Mouse (Mus musculus): ENCODE data around the gene C87977.
"Not testable (repeated sequence)": the region's sequence is repeated elsewhere in the genome, so short reads cannot be mapped to it uniquely, and the experiment has no call there.

The C87977 gene

DNA sequence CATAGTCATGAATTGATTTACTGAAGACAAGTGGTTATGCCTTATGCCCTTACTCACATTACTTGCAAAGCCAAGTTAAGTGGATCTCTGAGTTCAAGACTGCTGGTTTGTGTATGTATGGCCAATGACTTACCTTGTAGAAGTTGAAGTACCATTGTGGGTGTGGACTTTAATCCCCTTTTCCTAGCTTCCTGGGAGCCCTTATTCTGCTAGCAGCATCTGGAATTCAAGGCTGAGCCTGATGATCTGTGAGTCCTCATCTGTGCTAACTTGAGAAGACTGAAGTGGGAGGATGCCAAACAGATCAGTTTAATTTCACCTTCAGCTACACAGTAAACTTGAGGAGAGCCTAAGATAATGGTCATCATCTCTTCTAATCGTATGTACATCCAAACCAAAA lies at the start of gene C87977:
Gene C87977, minus strand, starts transcription at position 101 of the 400 bp plus-strand sequence.
- DNase-seq (ENCODE audit: extremely low read depth, low read depth): not testable (repeated sequence)

DNA sequence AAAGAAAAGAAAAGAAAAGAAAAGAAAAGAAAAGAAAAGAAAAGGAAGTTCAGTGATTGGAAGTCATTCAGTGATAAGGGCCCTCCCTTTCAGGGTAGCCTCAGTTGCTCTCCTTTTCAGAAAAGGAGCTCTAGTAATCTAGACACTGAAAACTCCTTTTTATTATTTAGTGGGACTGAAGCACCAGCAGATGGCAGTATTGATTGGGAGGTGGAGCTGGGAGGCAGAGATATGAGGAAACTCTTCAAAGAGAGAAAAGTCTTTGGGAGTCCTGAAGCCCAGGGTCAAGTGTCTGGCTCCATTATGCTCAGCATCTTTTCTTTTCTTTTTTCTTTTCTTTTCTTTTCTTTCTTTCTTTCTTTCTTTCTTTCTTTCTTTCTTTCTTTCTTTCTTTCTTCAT lies 41.6 kb upstream of the C87977 start:
- not testable (repeated sequence) for DNase-seq (ENCODE audit: extremely low read depth, low read depth)

- no peak for DNase-seq (ENCODE audit: extremely low read depth, low read depth)
These were observed 22.7 kb downstream of the C87977 start, which contains the start of gene Oog2 for GRCm38 (mm10) chr4:144190419-144190818. Oog2 (plus strand) TSS chr4:144190719.

GRCm38 (mm10) chr4:144162563-144162962 lies 50.6 kb downstream of the C87977 start, which contains the start of gene Oog3:
Oog3 (minus strand) TSS chr4:144162663.
- no peak for DNase-seq (ENCODE audit: extremely low read depth, low read depth)
